Mouse (Mus musculus): ENCODE data around the gene Sept4. TPM values are rescaled to one million over a fixed set of nuclear protein-coding genes. Genes with fewer than 3 reads are reported as not detected.

The Sept4 gene
- polyA plus RNA-seq, 1 experiment from 2014 or later, result 48.5 TPM

DNA sequence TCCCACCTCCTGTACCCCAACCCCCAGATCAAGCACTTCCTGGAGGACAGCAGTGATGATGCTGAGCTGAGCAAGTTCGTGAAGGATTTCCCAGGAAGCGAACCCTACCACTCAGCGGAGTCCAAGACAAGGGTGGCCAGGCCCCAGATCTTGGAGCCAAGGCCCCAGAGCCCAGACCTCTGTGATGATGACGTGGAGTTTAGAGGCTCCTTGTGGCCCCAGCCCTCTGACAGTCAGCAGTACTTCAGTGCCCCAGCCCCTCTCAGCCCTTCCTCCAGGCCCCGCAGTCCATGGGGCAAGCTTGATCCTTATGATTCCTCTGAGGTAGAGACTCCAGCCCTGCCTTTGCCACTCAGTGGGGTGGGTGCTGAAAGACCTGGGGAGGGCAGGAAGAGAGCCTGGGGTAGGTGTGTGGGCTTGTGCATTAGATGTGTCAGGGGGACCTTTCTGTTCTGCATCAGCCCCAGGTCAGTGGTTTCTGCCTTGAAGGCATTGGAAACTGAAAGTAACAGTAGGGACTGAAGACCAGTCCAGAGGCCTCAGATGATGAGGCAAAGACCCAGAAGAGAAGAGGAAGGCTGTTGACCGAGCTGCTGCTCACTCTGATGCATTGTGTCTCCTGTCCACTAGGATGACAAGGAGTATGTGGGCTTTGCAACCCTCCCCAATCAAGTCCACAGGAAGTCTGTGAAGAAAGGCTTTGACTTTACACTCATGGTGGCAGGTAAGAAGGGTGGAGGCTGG, 14.8 kb downstream of the Sept4 start:
- DNase-seq, result no peak
- Histone ChIP-seq H3K4me1 (ENCODE audit: insufficient read depth) (peaks cover 7% of the 10 kb centered on the region; the same call in 1 of the 2 replicates), H3K9me3 (ENCODE audit: low read depth, low read length) (no peaks in the 10 kb centered on the region), H3K36me3 (ENCODE audit: insufficient read depth) (no peaks in the 10 kb centered on the region), H3K4me3 (ENCODE audit: low read depth, low read length) (no peak overlapping the region), H3K27ac (ENCODE audit: low read depth) (no peak overlapping the region), H3K9ac (no peak overlapping the region), H3K4me2 (no peak overlapping the region), H3K27me3 (ENCODE audit: insufficient read depth, low read length) (no peaks in the 10 kb centered on the region)
- no peak for ATAC-seq (ENCODE audit: insufficient read depth)
- 73% methylated on average over 6 of the region's 6 CpGs for WGBS
- peak; percentile 7; the same call in 1 of the 2 replicates for TF ChIP-seq CTCF (IDR thresholded peaks at IDR 0.05; ENCODE audit: low read depth)

DNA sequence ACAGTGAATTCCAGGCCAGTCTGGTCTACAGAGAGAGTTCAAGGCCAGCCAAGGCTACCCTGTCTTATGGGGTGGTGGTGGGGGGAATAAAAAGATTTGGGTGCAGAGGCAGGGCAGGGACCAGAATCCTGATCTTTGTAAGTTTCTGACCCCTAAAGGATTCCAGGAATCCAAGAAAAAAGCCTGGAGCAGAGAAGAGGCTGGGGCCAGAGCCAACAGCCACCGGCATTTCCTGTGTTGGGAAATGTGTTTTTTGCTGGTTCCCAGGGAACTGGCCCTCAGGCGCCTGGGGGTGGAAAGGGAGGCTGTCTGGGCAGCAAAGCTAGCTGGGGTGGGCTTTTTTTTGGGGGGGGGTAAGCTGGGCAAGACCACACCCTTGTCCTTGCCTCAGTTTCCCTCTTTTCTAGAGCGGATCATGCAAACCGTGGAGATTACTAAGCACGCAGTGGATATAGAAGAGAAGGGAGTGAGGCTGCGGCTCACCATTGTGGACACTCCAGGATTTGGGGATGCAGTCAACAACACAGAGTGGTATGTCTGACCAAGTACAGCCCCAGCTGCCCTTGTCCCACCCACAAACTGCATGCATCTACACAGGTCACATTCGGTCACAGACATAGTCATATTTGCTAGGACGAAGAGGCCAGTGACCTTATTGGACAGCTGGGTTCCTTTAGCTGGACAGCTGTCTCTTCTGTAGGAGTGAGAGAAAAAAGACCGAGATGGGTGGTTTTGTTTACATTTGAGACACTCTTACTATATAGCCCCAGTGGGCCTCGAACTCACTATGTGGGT, 16.2 kb downstream of the Sept4 start:
- Histone ChIP-seq H3K27me3 (ENCODE audit: insufficient read depth, low read length) (no peaks in the 10 kb centered on the region), H3K9me3 (ENCODE audit: low read depth, low read length) (no peaks in the 10 kb centered on the region), H3K4me3 (ENCODE audit: low read depth, low read length) (no peak overlapping the region), H3K27ac (ENCODE audit: low read depth) (peak overlapping the region; percentile 77), H3K4me1 (ENCODE audit: insufficient read depth) (peaks cover 14% of the 10 kb centered on the region; the same call in 1 of the 2 replicates), H3K9ac (no peak overlapping the region), H3K36me3 (ENCODE audit: insufficient read depth) (no peaks in the 10 kb centered on the region), H3K4me2 (no peak overlapping the region)
- peak; percentile 80 for DNase-seq
- peak; percentile 29; the same call in 1 of the 2 replicates for ATAC-seq (ENCODE audit: insufficient read depth)
- no peak for TF ChIP-seq CTCF (IDR thresholded peaks at IDR 0.05; ENCODE audit: low read depth)
- 62% methylated on average over 10 of the region's 10 CpGs for WGBS

- no peaks in the 10 kb centered on the region for H3K9me3 ChIP-seq (ENCODE audit: low read depth, low read length)
- H3K4me2 ChIP-seq, result no peak overlapping the region
- DNase-seq (peak; percentile 36), ATAC-seq (ENCODE audit: insufficient read depth) (no peak)
- H3K27ac ChIP-seq (ENCODE audit: low read depth), result peak overlapping the region; percentile 27; the same call in 1 of the 2 replicates
- H3K9ac ChIP-seq, result no peak overlapping the region
- H3K4me3 ChIP-seq (ENCODE audit: low read depth, low read length), result no peak overlapping the region
- WGBS, result 88% methylated on average over 5 of the region's 5 CpGs
- no peaks in the 10 kb centered on the region for H3K36me3 ChIP-seq (ENCODE audit: insufficient read depth)
- 0 out of 2 replicates have a peak, but pooled peaks cover 10% of the 10 kb centered on the region for H3K4me1 ChIP-seq (ENCODE audit: insufficient read depth)
- no peak for TF ChIP-seq CTCF (IDR thresholded peaks at IDR 0.05; ENCODE audit: low read depth)
- no peaks in the 10 kb centered on the region for H3K27me3 ChIP-seq (ENCODE audit: insufficient read depth, low read length)
Measured at GRCm38 (mm10) chr11:87587211-87587874, 18.6 kb downstream of the Sept4 start.

GRCm38 (mm10) chr11:87589605-87590004, 20.9 kb downstream of the Sept4 start:
- H3K36me3 ChIP-seq (ENCODE audit: insufficient read depth), result peaks cover 10% of the 10 kb centered on the region
- H3K9ac ChIP-seq, result no peak overlapping the region
- TF ChIP-seq CTCF (IDR thresholded peaks at IDR 0.05; ENCODE audit: low read depth), result no peak
- 88% methylated on average over 8 of the region's 8 CpGs for WGBS
- H3K9me3 ChIP-seq (ENCODE audit: low read depth, low read length), result no peaks in the 10 kb centered on the region
- DNase-seq (no peak), ATAC-seq (ENCODE audit: insufficient read depth) (no peak)
- H3K4me2 ChIP-seq, result peak overlapping the region; percentile 79
- no peak overlapping the region for H3K27ac ChIP-seq (ENCODE audit: low read depth)
- H3K27me3 ChIP-seq (ENCODE audit: insufficient read depth, low read length), result no peaks in the 10 kb centered on the region
- no peak overlapping the region for H3K4me3 ChIP-seq (ENCODE audit: low read depth, low read length)
- H3K4me1 ChIP-seq (ENCODE audit: insufficient read depth), result peaks cover 10% of the 10 kb centered on the region; the same call in 1 of the 2 replicates

GRCm38 (mm10) chr11:87590841-87591525, 22.3 kb downstream of the Sept4 start:
- Histone ChIP-seq H3K4me2 (peak overlapping the region; percentile 79), H3K9me3 (ENCODE audit: low read depth, low read length) (no peaks in the 10 kb centered on the region), H3K4me3 (ENCODE audit: low read depth, low read length) (peak overlapping the region; percentile 60), H3K4me1 (ENCODE audit: insufficient read depth) (peaks cover 7% of the 10 kb centered on the region; the same call in 1 of the 2 replicates), H3K27me3 (ENCODE audit: insufficient read depth, low read length) (no peaks in the 10 kb centered on the region), H3K36me3 (ENCODE audit: insufficient read depth) (peaks cover 10% of the 10 kb centered on the region), H3K9ac (peak overlapping the region; percentile 92), H3K27ac (ENCODE audit: low read depth) (peak overlapping the region; percentile 90)
- TF ChIP-seq CTCF (IDR thresholded peaks at IDR 0.05; ENCODE audit: low read depth), result no peak
- DNase-seq (peak; percentile 56), ATAC-seq (ENCODE audit: insufficient read depth) (no peak)
- WGBS, result 1% methylated on average over 25 of the region's 25 CpGs

DNA sequence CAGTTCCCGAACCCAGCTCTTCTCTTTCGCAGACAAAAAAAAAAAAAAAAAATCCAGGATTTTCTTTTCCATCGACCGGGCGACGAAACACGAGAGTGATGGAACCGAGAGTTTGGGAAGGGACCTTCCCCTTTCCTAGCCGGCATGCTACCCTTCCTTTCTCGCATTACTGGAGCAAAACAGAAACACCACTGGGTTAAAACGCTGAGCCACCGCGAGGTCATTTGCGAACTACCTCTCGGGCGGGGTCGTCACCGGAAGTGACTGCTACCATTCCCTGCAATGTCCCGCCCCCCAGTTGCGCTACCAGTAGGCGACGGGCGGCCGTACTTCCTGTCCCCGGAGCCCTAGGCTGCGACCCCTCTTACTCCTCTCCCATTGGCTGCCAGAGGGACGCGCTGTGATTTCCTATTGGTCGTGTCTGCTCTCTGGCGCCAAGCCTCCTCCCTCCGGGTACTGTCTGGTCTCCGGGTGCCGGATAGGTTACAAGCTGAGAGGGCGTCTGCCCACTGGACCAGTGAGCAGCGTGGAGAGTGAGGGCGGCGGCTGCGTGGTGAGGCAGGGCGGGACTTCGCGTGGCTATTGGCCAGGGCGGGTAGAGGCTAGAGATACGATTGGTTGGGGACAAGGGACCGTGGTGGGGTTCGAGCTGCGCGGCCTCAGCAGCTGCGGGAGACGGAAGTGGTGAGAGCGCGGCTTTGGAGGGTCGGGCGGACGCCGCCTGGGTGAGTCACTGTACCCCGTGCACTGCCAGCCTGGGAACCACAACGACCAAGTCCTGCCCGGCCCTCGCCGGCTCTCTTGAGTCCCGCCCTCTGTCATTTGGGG, 23.0 kb downstream of the Sept4 start, which contains the start of gene Mtmr4:
Gene Mtmr4, plus strand, starts transcription at position 637 of the 828 bp plus-strand sequence.
- H3K4me1 ChIP-seq (ENCODE audit: insufficient read depth), result peaks cover 13% of the 10 kb centered on the region; the same call in 1 of the 2 replicates
- H3K27me3 ChIP-seq (ENCODE audit: insufficient read depth, low read length), result no peaks in the 10 kb centered on the region
- DNase-seq, result peak; percentile 99
- no peak; the same call in 1 of the 2 replicates for TF ChIP-seq CTCF (IDR thresholded peaks at IDR 0.05; ENCODE audit: low read depth)
- H3K4me3 ChIP-seq (ENCODE audit: low read depth, low read length), result peak within 1 kb of the TSS; percentile 60
- peaks cover 13% of the 10 kb centered on the region for H3K36me3 ChIP-seq (ENCODE audit: insufficient read depth)
- H3K27ac ChIP-seq (ENCODE audit: low read depth), result peak within 1 kb of the TSS; percentile 93
- H3K9me3 ChIP-seq (ENCODE audit: low read depth, low read length), result no peaks in the 10 kb centered on the region
- peak; percentile 98 for ATAC-seq (ENCODE audit: insufficient read depth)
- H3K9ac ChIP-seq, result peak within 1 kb of the TSS; percentile 92
- under 1% methylated on average over 61 of the region's 61 CpGs for WGBS
- peak within 1 kb of the TSS; percentile 84 for H3K4me2 ChIP-seq
